Mouse (Mus musculus) heart, postnatal 0 days (tissue): Measurements from ENCODE around the gene Erbb4.

Source experiments
- CTCF ChIP-seq: IDR thresholded peaks from 2 replicates; pipeline ENCODE4 v1.5.1; 2016; ENCODE audit warnings: antibody characterized with exemption, control low read depth, low read depth
- EP300 ChIP-seq: IDR thresholded peaks from 2 replicates; pipeline ENCODE4 v1.6.1; 2016; ENCODE audit warnings: antibody characterized with exemption, low read depth

DNA sequence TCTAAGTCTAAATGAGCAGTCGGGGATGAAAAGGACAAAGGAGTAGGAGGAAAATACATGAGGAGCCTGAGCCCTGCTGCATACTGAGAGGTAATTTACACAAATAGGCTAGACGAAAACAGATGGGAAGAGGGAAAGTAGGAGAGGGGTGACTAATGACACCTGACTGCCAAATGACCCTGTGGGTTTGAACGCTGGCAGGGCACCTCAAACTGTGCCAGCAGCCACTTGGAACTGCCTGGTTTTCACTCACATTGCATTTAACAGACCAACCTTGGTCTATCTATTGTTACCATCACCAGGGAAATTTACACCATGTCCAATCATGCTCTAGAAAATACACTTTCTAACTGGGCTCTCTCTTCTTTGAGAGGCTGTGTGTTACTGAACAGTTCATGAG lies 929.3 kb downstream of the Erbb4 start:
- TF ChIP-seq EP300 = no peak
- no peak for TF ChIP-seq CTCF
